Mouse (Mus musculus): Measurements from ENCODE around the gene Steap2.

Gene Steap2

GRCm38 (mm10) chr5:5664371-5664926 lies 29.9 kb downstream of the Steap2 start:
- no peak for DNase-seq (ENCODE audit: low spot score in 2 of 2)

- no peak for DNase-seq (ENCODE audit: low spot score in 2 of 2)
These were observed 30.6 kb downstream of the Steap2 start, which contains the start of gene Cfap69 for GRCm38 (mm10) chr5:5663655-5664370. Gene Cfap69 (minus strand): TSS chr5:5664239.

- DNase-seq (ENCODE audit: low spot score in 2 of 2) = no peak
These were observed 31.3 kb downstream of the Steap2 start for GRCm38 (mm10) chr5:5663057-5663456.

GRCm38 (mm10) chr5:5658680-5659079 lies 35.7 kb downstream of the Steap2 start:
- DNase-seq (ENCODE audit: low spot score in 2 of 2) = no peak

GRCm38 (mm10) chr5:5657932-5658331 lies 36.4 kb downstream of the Steap2 start:
- no peak for DNase-seq (ENCODE audit: low spot score in 2 of 2)

- DNase-seq (ENCODE audit: low spot score in 2 of 2) = no peak
These were observed 45.4 kb downstream of the Steap2 start for GRCm38 (mm10) chr5:5648817-5649569.

GRCm38 (mm10) chr5:5646173-5646572 lies 48.2 kb downstream of the Steap2 start:
- no peak for DNase-seq (ENCODE audit: low spot score in 2 of 2)

GRCm38 (mm10) chr5:5638496-5638895 lies 55.9 kb downstream of the Steap2 start:
- DNase-seq (ENCODE audit: low spot score in 2 of 2) = no peak

- DNase-seq (ENCODE audit: low spot score in 2 of 2) = no peak
These were observed 68.9 kb downstream of the Steap2 start for GRCm38 (mm10) chr5:5625491-5625890.

- no peak for DNase-seq (ENCODE audit: low spot score in 2 of 2)
These were observed 76.0 kb downstream of the Steap2 start for GRCm38 (mm10) chr5:5618329-5618728.
